Mouse (Mus musculus) c-Kit-negative CD71-positive TER-119-positive erythroid progenitor cells, embryonic 14.5 days (primary cell): ENCODE data around the gene Mta3.
"Not testable (repeated sequence)": the region's sequence is repeated elsewhere in the genome, so short reads cannot be mapped to it uniquely, and the experiment has no call there.

ENCODE experiments used
- DNase-seq: peaks from one replicate; pipeline ENCODE4 v3.0.0-alpha.2; 2013; ENCODE audit warnings: low read depth, low spot score

Gene Mta3

GRCm38 (mm10) chr17:83849717-83850116 is 143.8 kb downstream of the Mta3 start:
- no peak for DNase-seq

DNA sequence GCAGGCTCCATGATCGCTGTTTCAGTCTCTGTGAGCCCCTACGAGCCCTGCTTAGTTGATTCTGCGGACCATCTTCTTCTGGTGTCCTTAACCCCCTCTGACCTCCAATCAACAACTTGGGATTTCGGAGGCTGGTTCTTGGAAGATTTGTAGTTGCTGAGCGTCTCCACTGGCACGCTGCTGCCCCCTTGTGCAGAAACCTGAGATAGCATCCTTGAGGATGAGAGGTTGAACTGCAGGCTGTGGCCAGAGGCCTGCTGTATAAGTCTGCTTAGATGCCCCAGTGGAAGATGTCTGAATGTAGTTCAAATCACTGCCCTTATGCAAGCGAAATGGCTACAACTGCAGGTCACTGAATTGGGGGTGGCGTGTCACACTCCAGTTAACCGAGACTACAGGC is 144.5 kb downstream of the Mta3 start:
- peak; percentile 68 for DNase-seq

- no peak for DNase-seq
These were observed 144.9 kb downstream of the Mta3 start for GRCm38 (mm10) chr17:83850864-83851263.

GRCm38 (mm10) chr17:83853831-83854230 is 147.9 kb downstream of the Mta3 start:
- no peak for DNase-seq

- DNase-seq = peak; percentile 72
These were observed 148.4 kb downstream of the Mta3 start for GRCm38 (mm10) chr17:83854284-83854918.

- peak; percentile 76 for DNase-seq
These were observed 152.4 kb downstream of the Mta3 start for GRCm38 (mm10) chr17:83858413-83858812.

DNA sequence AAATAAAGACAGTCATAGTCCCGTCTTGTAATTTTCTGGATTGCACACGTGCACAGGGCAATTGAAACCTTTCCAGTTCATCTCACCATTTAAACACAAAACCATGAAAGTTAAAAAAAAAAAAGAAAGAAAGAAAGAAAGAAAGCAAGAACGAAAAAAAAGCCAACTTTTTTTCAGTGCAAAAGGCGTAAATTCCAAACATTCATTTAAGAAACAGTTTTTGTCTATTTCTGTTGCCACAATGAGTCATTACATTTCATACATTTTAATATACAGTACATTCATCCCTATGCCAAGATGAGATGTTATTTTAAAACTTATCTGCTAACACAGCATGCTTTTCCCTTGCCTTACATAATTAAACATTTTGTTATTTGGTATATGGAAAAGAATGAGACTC is 153.7 kb downstream of the Mta3 start:
- no peak for DNase-seq

GRCm38 (mm10) chr17:83860224-83860623 is 154.3 kb downstream of the Mta3 start:
- no peak for DNase-seq

DNA sequence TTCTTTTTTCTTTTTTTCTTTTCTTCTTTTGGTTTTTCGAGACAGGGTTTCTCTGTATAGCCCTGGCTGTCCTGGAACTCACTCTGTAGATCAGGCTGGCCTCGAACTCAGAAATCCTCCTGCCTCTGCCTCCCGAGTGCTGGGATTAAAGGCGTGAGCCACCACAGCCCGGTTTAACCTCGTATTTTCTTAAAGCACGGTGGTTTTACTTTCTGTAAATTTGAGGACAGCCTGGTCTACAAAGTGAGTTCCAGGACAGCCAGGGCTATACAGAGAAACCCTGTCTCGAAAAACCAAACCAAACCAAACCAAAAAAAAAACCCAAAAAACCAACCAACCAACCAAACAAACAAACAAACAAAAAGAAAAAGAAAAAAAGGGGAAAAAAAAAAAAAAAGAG is 155.0 kb downstream of the Mta3 start:
- DNase-seq = not testable (repeated sequence)

- DNase-seq = peak; percentile 85
These were observed 155.6 kb downstream of the Mta3 start for GRCm38 (mm10) chr17:83861444-83862133.

GRCm38 (mm10) chr17:83862134-83862881 is 156.3 kb downstream of the Mta3 start:
- peak; percentile 59 for DNase-seq

DNA sequence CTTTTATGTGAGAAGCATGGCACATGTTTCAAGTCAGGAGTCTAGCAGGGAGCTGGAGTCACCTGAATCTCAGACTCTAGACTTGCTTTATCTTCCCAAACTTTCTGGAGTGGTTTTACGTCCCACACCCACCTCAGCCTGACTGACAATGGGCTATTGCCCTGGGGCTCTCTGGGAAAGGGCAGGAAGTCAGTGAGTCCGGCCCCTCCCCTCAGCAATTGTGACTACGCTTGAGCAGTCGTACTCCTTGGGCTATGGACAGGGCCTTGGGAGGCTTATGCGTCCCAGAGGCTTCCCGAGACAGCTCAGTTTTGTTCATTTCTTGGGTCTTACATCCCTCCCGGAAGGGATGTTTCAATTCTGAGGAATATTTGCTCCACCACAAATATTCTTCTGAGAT is 159.4 kb downstream of the Mta3 start:
- DNase-seq = no peak

- no peak for DNase-seq
These were observed 160.6 kb downstream of the Mta3 start for GRCm38 (mm10) chr17:83866582-83866981.

GRCm38 (mm10) chr17:83870385-83870784 is 164.4 kb downstream of the Mta3 start:
- no peak for DNase-seq
